Mouse (Mus musculus) embryonic fibroblast, embryonic 13.5 days (primary cell): ENCODE measurements around the gene Vps16. TPM values are rescaled to one million over a fixed set of nuclear protein-coding genes. Genes with fewer than 3 reads are reported as not detected.

Experiments used
- H3K27ac ChIP-seq: 2 replicates; pipeline ENCODE4 v1.5.1; 2012; ENCODE audit warnings: low read length, control low read depth, inconsistent platforms; ENCODE audit not compliant: insufficient read depth
- H3K4me1 ChIP-seq: 2 replicates; pipeline ENCODE4 v1.6.1; 2011; ENCODE audit warnings: low read length; ENCODE audit not compliant: control insufficient read depth, insufficient read depth
- H3K4me3 ChIP-seq: 2 replicates; pipeline ENCODE4 v1.5.1; 2011; ENCODE audit warnings: mild to moderate bottlenecking, control low read depth, low read length; ENCODE audit not compliant: insufficient read depth
- CTCF ChIP-seq: IDR thresholded peaks from 2 replicates; pipeline ENCODE4 v1.5.1; 2011; ENCODE audit warnings: mild to moderate bottlenecking, control low read depth, low read length, moderate library complexity, borderline replicate concordance; ENCODE audit not compliant: insufficient read depth
- POLR2A ChIP-seq: IDR thresholded peaks from 2 replicates; pipeline ENCODE4 v1.6.1; 2011; ENCODE audit warnings: low read depth, mild to moderate bottlenecking, control low read depth, low read length, moderate library complexity
- polyA plus RNA-seq: library from polyadenylated mRNA; stranded (reverse); fragments of >200 nt; gene quantifications from 2 replicates; pipeline ENCODE4 v1.2.4, GENCODE M21; 2011; ENCODE audit warnings: low read depth; ENCODE audit not compliant: missing spikeins, insufficient read length

The Vps16 gene
- polyA plus RNA-seq, 1 experiment, result 90.1 TPM

DNA sequence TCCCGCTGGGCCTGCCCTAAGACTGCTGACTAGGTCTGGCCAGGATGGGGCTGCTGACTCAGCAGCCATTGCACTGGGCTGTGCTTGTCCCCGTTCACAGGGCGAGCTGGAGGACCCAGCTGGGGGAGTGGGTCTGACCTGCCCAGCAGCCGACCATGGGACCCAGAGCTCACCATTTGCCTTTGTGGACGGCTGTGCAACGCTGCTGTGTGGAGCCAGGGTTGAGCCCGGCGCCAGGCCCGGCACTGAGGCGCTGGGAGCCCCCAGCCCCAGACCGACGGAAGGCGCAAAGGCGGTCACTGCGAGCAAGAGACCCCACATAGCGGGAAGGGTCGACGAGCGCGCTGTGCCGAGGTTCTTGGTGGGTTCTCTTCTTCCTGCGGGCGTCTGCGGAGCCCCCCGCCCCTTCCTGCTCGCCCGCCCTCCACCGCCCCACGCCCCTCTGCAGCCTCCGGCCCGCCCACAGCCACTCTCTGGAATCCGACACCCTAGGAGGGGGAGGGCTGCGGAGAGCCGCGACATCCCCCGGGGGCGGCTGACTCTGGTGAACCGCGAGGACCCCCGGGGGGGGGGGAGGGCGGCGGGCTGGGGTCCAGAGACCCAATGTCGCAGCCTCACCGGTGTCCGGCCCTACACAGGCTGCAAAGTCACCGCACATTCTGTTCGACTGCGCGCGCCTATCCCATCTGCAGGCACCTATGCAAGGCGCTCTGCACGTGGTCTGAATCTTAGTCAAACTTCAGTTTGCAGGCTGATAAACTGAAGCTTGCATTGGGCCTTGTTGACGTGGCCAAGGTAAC is 26.8 kb upstream of the Vps16 start, which contains the start of gene Cpxm1:
Gene Cpxm1, minus strand, starts transcription at position 389 of the 800 bp plus-strand sequence.
- Histone ChIP-seq H3K4me3 (peak within 1 kb of the TSS; percentile 33), H3K27ac (no peak within 1 kb of the TSS), H3K4me1 (peaks cover 2% of the 10 kb centered on the region; the same call in 1 of the 2 replicates)
- peak; percentile 42 for TF ChIP-seq POLR2A
- no peak for TF ChIP-seq CTCF

DNA sequence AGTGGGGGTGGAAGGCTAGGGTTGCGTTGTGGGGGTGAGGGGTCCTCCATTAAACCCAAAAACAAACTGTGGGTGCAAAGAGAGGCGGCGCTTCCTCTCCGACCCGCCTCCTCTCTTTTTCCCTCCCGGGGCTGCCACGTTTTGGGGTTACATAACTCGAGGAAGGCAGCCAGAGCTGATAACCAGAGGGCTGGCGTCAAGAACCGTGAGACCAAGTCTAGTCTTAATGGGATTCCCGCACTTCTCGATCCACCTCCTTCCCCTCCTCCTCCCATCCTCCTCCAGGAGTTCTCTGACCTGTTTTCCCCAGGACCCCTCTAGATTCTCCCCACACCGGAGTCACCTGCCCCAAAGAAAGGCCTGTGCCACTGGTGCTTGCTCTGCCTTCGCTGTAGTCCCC is 26.0 kb upstream of the Vps16 start:
- Histone ChIP-seq H3K27ac (no peak overlapping the region), H3K4me1 (peaks cover 2% of the 10 kb centered on the region; the same call in 1 of the 2 replicates), H3K4me3 (no peak overlapping the region)
- TF ChIP-seq CTCF, result no peak
- no peak for TF ChIP-seq POLR2A

DNA sequence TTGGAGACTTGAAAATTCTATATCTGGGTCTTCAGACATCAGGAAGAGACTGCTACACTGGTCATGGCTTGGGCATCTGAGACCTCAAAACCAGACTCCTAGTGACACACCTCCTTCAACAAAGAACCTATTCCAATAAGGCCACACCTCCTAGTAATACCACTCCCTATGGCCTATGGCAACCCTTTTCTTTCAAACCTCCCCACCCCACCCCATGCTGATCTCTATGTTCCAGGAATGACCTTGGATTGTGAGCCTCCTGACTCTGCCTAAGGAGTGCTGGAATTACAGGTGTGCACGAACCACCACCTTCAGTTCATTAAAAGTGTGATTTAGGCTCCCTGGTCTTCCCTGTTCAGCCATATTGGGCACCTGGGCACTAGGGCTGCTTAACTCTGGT is 24.1 kb upstream of the Vps16 start:
- no peak overlapping the region for H3K27ac ChIP-seq
- H3K4me3 ChIP-seq, result no peak overlapping the region
- H3K4me1 ChIP-seq, result peaks cover 2% of the 10 kb centered on the region; the same call in 1 of the 2 replicates
- TF ChIP-seq CTCF (no peak), POLR2A (no peak)

DNA sequence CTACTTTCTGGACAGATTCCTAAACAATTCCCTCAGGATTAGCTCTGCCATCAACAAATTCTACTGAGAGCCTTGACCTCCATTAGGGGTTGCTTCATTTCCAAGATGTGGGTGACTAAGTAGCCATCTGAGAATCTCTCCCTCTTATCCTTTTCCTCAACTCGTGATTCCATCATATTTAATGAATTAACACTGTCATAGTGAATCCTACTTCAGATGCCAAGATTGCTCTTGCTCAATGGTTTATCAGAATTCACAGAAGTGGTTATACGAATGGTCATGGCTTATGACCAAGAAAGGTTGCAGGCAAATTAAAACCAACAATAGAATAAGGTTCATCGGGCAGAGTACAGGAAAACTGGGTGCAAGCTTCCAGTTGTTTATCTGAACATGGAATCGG is 22.2 kb upstream of the Vps16 start:
- H3K4me3 ChIP-seq, result no peak overlapping the region

DNA sequence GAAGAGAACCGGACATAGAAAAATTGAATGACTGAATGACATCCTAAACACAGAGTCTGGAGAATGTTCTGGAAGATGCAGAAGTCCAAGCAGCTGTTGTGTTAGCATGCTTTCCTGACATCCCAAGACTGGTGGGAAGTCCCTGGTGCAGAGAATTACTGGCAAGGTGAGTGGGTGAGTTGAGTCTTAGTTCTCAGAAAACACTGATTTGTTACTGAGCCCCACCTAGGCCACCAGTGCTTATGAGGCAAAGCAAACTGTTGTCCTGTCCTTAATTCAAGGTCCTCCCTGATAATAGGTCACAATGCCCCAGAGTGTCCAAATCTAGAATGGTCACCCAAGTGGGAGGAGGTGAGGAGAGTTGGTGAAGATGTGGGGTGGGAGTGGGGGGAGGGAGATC is 19.2 kb upstream of the Vps16 start, which contains the start of the genes Gm28372 and 1700020A23Rik:
Gene Gm28372, plus strand, starts transcription at position 301 of the 400 bp plus-strand sequence.
Gene 1700020A23Rik, plus strand, starts transcription at position 321 of the 400 bp plus-strand sequence.
- Histone ChIP-seq H3K27ac (no peak within 1 kb of the TSS), H3K4me3 (no peak within 1 kb of the TSS), H3K4me1 (no peaks in the 10 kb centered on the region)
- TF ChIP-seq CTCF, result no peak
- TF ChIP-seq POLR2A, result no peak

More for the DNA sequence above, 22.2 kb upstream of the Vps16 start:
- Histone ChIP-seq H3K4me1 (peaks cover 2% of the 10 kb centered on the region; the same call in 1 of the 2 replicates), H3K27ac (no peak overlapping the region)
- TF ChIP-seq POLR2A, result no peak
- TF ChIP-seq CTCF, result no peak

DNA sequence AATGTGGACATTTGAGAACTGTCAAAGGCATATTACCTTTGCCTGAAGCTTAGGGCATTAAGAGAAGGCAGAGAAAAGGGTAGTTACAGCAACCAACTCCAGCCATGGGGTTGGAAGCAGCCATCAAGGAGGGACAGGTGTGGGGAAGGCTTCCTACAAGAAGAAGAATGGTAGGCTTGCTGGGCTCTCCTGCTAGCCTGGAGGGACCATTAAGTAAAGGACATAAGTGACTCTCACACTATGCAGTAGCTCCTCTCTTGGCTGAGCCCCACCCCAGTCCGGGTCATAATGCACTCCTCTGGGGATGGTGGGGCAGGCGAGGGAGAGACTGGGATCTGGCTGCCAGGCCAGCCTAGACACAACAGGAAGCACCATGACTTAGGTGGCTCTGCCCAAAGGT is 18.0 kb upstream of the Vps16 start, which contains the start of gene Tmem239:
Gene Tmem239, plus strand, starts transcription at position 301 of the 400 bp plus-strand sequence.
- H3K4me3 ChIP-seq, result no peak within 1 kb of the TSS
- peaks cover under 1% of the 10 kb centered on the region; the same call in 1 of the 2 replicates for H3K4me1 ChIP-seq
- TF ChIP-seq CTCF (no peak), POLR2A (no peak)
- no peak within 1 kb of the TSS for H3K27ac ChIP-seq

DNA sequence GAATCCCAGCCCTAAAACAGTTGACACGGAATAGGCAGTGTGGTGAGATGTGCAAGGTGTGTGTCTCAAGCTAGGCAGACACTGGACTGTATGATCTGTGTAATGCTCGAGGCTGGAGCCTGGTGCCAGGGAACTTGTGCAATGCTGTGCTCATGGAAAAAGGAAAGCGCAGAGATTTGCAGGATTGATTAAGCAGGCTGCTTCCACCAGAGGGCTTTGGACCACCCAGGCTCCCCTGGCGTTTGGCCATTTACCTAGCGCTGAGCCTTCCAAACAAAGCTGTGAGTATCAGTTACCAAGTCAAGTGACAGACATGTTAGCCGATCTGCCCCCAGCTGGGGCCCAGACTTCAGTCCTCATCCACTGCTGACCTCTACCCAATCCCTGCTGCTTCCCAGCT is 15.9 kb upstream of the Vps16 start:
- Histone ChIP-seq H3K4me3 (no peak overlapping the region), H3K4me1 (peaks cover 4% of the 10 kb centered on the region; the same call in 1 of the 2 replicates), H3K27ac (no peak overlapping the region)
- TF ChIP-seq CTCF, result no peak

DNA sequence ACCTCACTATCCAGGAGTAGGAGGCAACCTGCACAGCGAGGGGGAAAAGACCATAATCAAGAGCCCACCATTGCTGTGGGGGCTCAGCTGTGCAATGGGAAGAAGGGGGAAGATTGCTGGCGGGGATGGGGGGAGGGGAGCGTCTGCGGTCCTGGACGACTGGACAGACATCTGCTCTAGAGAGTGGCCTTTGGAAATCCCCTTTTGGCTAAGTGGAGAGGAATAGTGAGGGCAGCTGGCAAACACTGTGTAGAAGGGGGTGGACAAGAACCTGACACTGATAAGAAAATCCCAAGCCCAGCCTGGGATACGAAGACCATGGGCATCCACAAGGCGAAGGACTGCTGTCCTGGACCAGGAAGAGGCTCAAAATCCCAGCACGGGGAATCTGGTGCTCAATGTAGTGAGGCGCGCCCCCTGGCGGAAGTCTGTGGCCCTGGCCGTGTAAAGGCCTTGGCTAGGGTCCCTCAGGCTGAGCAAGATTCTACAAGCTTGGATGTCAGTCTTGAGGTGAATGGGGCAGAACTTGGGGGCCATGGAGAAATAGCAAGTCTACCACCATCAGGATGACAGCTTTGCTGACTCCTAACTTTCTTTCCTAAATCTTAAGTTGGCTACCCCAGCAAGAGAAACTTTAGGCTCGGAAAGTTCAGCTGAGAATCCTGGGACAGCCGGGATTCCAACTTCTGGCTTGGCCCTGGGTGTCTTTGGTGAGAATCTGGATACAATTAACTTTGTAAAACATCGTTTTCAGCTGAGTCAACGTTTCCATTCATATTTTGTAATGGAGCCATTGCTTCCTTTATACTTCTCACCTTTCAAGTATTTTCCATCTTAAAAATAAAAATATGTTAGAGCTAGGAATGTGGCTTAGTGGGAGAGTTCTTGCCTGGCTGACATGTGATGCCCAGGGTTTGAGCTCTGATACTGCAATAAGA is 12.3 kb upstream of the Vps16 start:
- peaks cover 4% of the 10 kb centered on the region; the same call in 1 of the 2 replicates for H3K4me1 ChIP-seq
- no peak overlapping the region for H3K4me3 ChIP-seq
- peak overlapping the region; percentile 96 for H3K27ac ChIP-seq
- TF ChIP-seq POLR2A (no peak), CTCF (peak; percentile 66)

DNA sequence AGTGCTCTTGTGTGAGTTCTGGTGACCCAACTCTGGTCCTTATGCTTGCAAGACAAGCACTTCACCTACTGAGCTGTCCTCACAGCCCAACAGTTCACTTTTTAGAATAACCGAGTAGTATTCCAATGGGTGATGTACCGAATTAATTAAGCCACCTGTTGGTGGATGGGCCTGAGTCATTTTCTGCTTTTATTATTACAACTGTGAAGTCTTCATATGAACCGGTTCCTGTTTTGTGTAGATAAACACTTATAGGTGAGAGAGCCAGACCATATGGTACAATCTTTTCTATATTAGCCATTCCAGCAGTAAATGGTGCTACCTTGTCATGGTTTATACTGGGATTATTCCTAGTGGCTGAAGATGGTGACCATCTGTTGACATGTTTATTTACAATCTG is 11.4 kb upstream of the Vps16 start:
- Histone ChIP-seq H3K27ac (peak overlapping the region; percentile 78), H3K4me1 (peaks cover 4% of the 10 kb centered on the region; the same call in 1 of the 2 replicates), H3K4me3 (no peak overlapping the region)
- no peak for TF ChIP-seq POLR2A
- TF ChIP-seq CTCF, result no peak
